Comparison of ENCODE assay signal across 13 mouse cellular contexts in the genomic region with DNA sequence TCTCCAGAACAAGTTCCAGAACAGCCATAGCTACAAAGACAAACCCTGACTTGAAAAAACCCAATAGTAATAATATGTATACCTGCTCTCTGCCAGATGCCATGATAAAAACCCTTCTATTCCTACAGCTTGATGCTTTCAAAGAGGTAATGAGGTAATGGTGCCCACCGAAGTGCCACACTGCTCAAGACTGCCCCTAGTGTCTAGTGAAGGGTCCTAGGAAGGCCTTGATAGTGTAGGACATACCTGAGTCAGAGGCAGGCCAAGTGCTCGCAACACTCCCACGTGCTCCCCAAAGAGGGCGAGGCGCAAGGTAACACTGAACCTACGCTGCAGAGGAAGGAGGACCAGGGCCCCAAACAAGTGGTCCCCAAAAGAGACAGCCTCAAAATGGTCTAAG. TPM values are rescaled to one million over a fixed set of nuclear protein-coding genes. Genes with fewer than 3 reads are reported as not detected.
DNase-seq lines count a peak whose midpoint lies in the region; ATAC-seq and TF ChIP-seq lines count a peak whose summit lies in the region.
"Had no signal": no experiment of that assay in that cellular context is flagged by ENCODE, and none has a peak within 500 bp of the region (broad histone marks: within the 10 kb centered on the region; RNA-seq: fewer than 3 reads in every experiment).

No protein-coding gene starts in this region.

- TF ChIP-seq RAD21 in CH12.LX (IDR thresholded peaks at IDR 0.05; ENCODE audit: low read depth, low read length), result peak; percentile 25

- no peak overlapping the region for H3K4me2 ChIP-seq in CH12.LX (ENCODE audit: insufficient read depth, low read depth, poor library complexity, severe bottlenecking)
- no peak overlapping the region for H3K4me2 ChIP-seq in liver, postnatal 0 days (ENCODE audit: low read depth, low read length)
- H3K4me2 ChIP-seq: stomach, embryonic 15.5 days had no signal

- DNase-seq in layer of hippocampus, adult 2 months (ENCODE audit: low spot score in 2 of 2), result no peak
- DNase-seq in layer of hippocampus, postnatal 10 days (ENCODE audit: low spot score in 2 of 2), result no peak
- DNase-seq in A20 (ENCODE audit: low read depth, low spot score), result peak; percentile 38
- DNase-seq in CH12.LX (ENCODE audit: extremely low read depth), result peak; percentile 15
- DNase-seq in liver, postnatal 0 days, result no peak
- no peak for DNase-seq in adrenal gland, adult (ENCODE audit: inconsistent age in 2 of 2, low spot score in 1 of 2)
- DNase-seq in urinary bladder, postnatal 4 days (ENCODE audit: low spot score in 2 of 2), result no peak
- DNase-seq: cerebellum, postnatal 14 days; gastrocnemius, postnatal 10 days; kidney, adult 8-10 months had no signal

- no peak overlapping the region for H3K4me3 ChIP-seq in layer of hippocampus, adult 2 months
- H3K4me3 ChIP-seq in CH12.LX (replicated peaks in 1 of 3; ENCODE audit: low read depth in 2 of 3, low read length in 2 of 3, poor library complexity in 1 of 3), result no peak overlapping the region
- no peak overlapping the region for H3K4me3 ChIP-seq in liver, postnatal 0 days (ENCODE audit: low read depth, low read length)
- H3K4me3 ChIP-seq: stomach, embryonic 15.5 days had no signal

- no peak for TF ChIP-seq EP300 in CH12.LX (IDR thresholded peaks at IDR 0.05; ENCODE audit: low read length)
- no peak for TF ChIP-seq EP300 in liver, postnatal 0 days (IDR thresholded peaks at IDR 0.05; ENCODE audit: low read depth)

- peak; percentile 61 for TF ChIP-seq CTCF in layer of hippocampus, adult 2 months (conservative IDR thresholded peaks at IDR 0.05)
- peak in 1 of 2 experiments; percentile 50; a peak in 2 of 4 replicates for TF ChIP-seq CTCF in CH12.LX (conservative IDR thresholded peaks at IDR 0.05 in 1 of 2, IDR thresholded peaks at IDR 0.05 in 1 of 2; ENCODE audit: low read depth in 2 of 2, low read length in 2 of 2)
- peak; percentile 52 for TF ChIP-seq CTCF in liver, postnatal 0 days (IDR thresholded peaks at IDR 0.05; ENCODE audit: low read depth)

- H3K4me1 ChIP-seq in CH12.LX (ENCODE audit: control insufficient read depth in 1 of 2, insufficient read depth in 2 of 2), result peaks cover 0 to 9% of the 10 kb centered on the region in 2 experiments; a peak in 1 of 4 replicates
- H3K4me1 ChIP-seq in liver, postnatal 0 days (ENCODE audit: insufficient read depth), result no peaks in the 10 kb centered on the region
- H3K4me1 ChIP-seq: stomach, embryonic 15.5 days had no signal

- H3K9me3 ChIP-seq in CH12.LX (replicated peaks; ENCODE audit: low read length), result no peaks in the 10 kb centered on the region
- H3K9me3 ChIP-seq in liver, postnatal 0 days (ENCODE audit: low read length), result no peaks in the 10 kb centered on the region
- H3K9me3 ChIP-seq: stomach, embryonic 15.5 days had no signal

- no peak for ATAC-seq in liver, postnatal 0 days

- 91% methylated on average over 6 of the region's 6 CpGs for WGBS in liver, postnatal 0 days (ENCODE audit: insufficient replicate concordance)

- peaks cover 61 to 85% of the 10 kb centered on the region in 2 experiments for H3K36me3 ChIP-seq in CH12.LX (replicated peaks in 1 of 2; ENCODE audit: control insufficient read depth in 1 of 2, insufficient read depth in 1 of 2, low read length in 1 of 2)
- H3K36me3 ChIP-seq in liver, postnatal 0 days (replicated peaks; ENCODE audit: insufficient read depth, low read length), result peaks cover 29% of the 10 kb centered on the region

- H3K9ac ChIP-seq in CH12.LX (ENCODE audit: insufficient read depth, low read depth), result no peak overlapping the region
- H3K9ac ChIP-seq in liver, postnatal 0 days (replicated peaks), result no peak overlapping the region
- H3K9ac ChIP-seq: stomach, embryonic 15.5 days had no signal

- no peaks in the 10 kb centered on the region for H3K79me2 ChIP-seq in CH12.LX (replicated peaks; ENCODE audit: control insufficient read depth, extremely low read depth, insufficient read depth, poor library complexity, severe bottlenecking)

- in situ Hi-C loops in CH12.LX (cut with MboI; ENCODE audit: low pct_ligation_motif_present, low pct_unique_long_range_greater_than_20kb, low sequenced_read_pairs), result no loop called here

- TF ChIP-seq POLR2A in CH12.LX (IDR thresholded peaks at IDR 0.05; ENCODE audit: low read depth, low read length), result no peak

- no peaks in the 10 kb centered on the region for H3K27me3 ChIP-seq in CH12.LX (replicated peaks)
- H3K27me3 ChIP-seq in liver, postnatal 0 days (ENCODE audit: insufficient read depth, low read length), result no peaks in the 10 kb centered on the region
- H3K27me3 ChIP-seq: stomach, embryonic 15.5 days had no signal

- no peak overlapping the region for H3K27ac ChIP-seq in layer of hippocampus, adult 2 months
- no peak overlapping the region for H3K27ac ChIP-seq in CH12.LX (ENCODE audit: insufficient read depth, low read depth)
- no peak overlapping the region for H3K27ac ChIP-seq in liver, postnatal 0 days (ENCODE audit: low read depth)
- H3K27ac ChIP-seq: macrophage; stomach, embryonic 15.5 days had no signal

- dilution Hi-C loops in CH12.LX (cut with MboI; ENCODE audit: extremely low pct_ligation_motif_present, extremely low pct_unique_long_range_greater_than_20kb, low sequenced_read_pairs), result no loop called here

TF ChIP-seq in CH12.LX, 34 proteins besides CTCF, POLR2A, EP300 and RAD21:
- no peak for TF ChIP-seq CHD2 (IDR thresholded peaks at IDR 0.05; ENCODE audit: low read length)
- TF ChIP-seq NRF1 (IDR thresholded peaks at IDR 0.05; ENCODE audit: low read depth, low read length), result no peak
- TF ChIP-seq JUN (IDR thresholded peaks at IDR 0.05; ENCODE audit: insufficient read depth, low read depth, low read length), result no peak

RNA-seq across cellular contexts. Expression of a gene that starts 7.0 kb away (rescaled TPM):
- total RNA-seq in layer of hippocampus, adult 2 months (2021), result 10 to 100 TPM; 13.7 to 14.3 TPM
- 1 to 10 TPM; 3.6 to 4.8 TPM for total RNA-seq in layer of hippocampus, postnatal 10 days (2021)
- 1.3 and 2.3 TPM in 2 replicates for total RNA-seq in CH12.LX (2012; rRNA removed)
- not detected in 2 replicates for total RNA-seq in CH12.LX (2014; rRNA removed)
- 0.10 TPM in 1 of 2 replicates, not detected in the other for polyA plus RNA-seq in CH12.LX (2012; ENCODE audit: insufficient read length, low read depth)
- polyA plus RNA-seq in liver, postnatal 0 days (2015; fragmentation: Nextera tagmentation; extraction: Ambion mirVana), result 0.13 and 0.16 TPM in 2 replicates
- total RNA-seq: gastrocnemius, postnatal 10 days; heart, postnatal 25 days had no signal
- polyA plus RNA-seq: macrophage had no signal

RNA-seq across cellular contexts. Expression of a gene that starts 20.1 kb away (rescaled TPM):
- total RNA-seq in layer of hippocampus, adult 2 months (2021), result 10 to 100 TPM; 18.6 to 19.6 TPM
- 10 to 100 TPM; 16.4 to 16.7 TPM for total RNA-seq in layer of hippocampus, postnatal 10 days (2021)
- total RNA-seq in CH12.LX (2012; rRNA removed) (28.9 and 31.8 TPM in 2 replicates), CH12.LX (2014; rRNA removed) (8.5 and 9.0 TPM in 2 replicates)
- polyA plus RNA-seq in CH12.LX (2012; ENCODE audit: insufficient read length, low read depth), result 28.7 and 34.7 TPM in 2 replicates
- 3.7 and 3.9 TPM in 2 replicates for polyA plus RNA-seq in liver, postnatal 0 days (2015; fragmentation: Nextera tagmentation; extraction: Ambion mirVana)

RNA-seq across cellular contexts. Expression of a gene that starts 25.1 kb away (rescaled TPM):
- 100 to 1,000 TPM; 265 to 270 TPM for total RNA-seq in layer of hippocampus, adult 2 months (2021)
- 100 to 1,000 TPM; 115 to 124 TPM for total RNA-seq in layer of hippocampus, postnatal 10 days (2021)
- total RNA-seq in CH12.LX (2012; rRNA removed) (0.25 and 0.34 TPM in 2 replicates), CH12.LX (2014; rRNA removed) (0.28 and 0.39 TPM in 2 replicates)
- 0.40 and 0.54 TPM in 2 replicates for polyA plus RNA-seq in CH12.LX (2012; ENCODE audit: insufficient read length, low read depth)
- 2.7 and 3.6 TPM in 2 replicates for polyA plus RNA-seq in liver, postnatal 0 days (2015; fragmentation: Nextera tagmentation; extraction: Ambion mirVana)
- polyA plus RNA-seq: macrophage had no signal

RNA-seq across cellular contexts. Expression of a gene that starts 30.3 kb away (rescaled TPM):
- 10 to 100 TPM; 75.5 to 80.8 TPM for total RNA-seq in layer of hippocampus, adult 2 months (2021)
- total RNA-seq in layer of hippocampus, postnatal 10 days (2021), result 10 to 100 TPM; 48.6 to 64.7 TPM
- total RNA-seq in CH12.LX (2012; rRNA removed) (31.8 and 39.7 TPM in 2 replicates), CH12.LX (2014; rRNA removed) (19.1 and 20.3 TPM in 2 replicates)
- polyA plus RNA-seq in CH12.LX (2012; ENCODE audit: insufficient read length, low read depth), result 23.7 and 24.7 TPM in 2 replicates
- 0.26 and 0.30 TPM in 2 replicates for polyA plus RNA-seq in liver, postnatal 0 days (2015; fragmentation: Nextera tagmentation; extraction: Ambion mirVana)

Comparison
In these comparisons a context has a peak if more than half of its experiments do, and no peak if none do; other contexts are left out.
1. DNase-seq: peak in A20 (single experiment) and CH12.LX (single experiment); none in layer of hippocampus, adult 2 months (0 of 2), layer of hippocampus, postnatal 10 days (0 of 2), liver, postnatal 0 days (single experiment), adrenal gland, adult (0 of 2) and urinary bladder, postnatal 4 days (0 of 2).
2. RNA of a gene that starts 25.1 kb away (total RNA-seq): 265 to 270 TPM in layer of hippocampus, adult 2 months and 115 to 124 TPM in layer of hippocampus, postnatal 10 days; 0.25 to 0.39 TPM in CH12.LX; every median in the first group is over 10 times any median in the second.